Mouse (Mus musculus): ENCODE data around the gene Enho.
A peak's percentile ranks its signal among the peaks of the same experiment; 100 is the strongest.

Gene Enho

GRCm38 (mm10) chr4:41630196-41630595, 9.9 kb downstream of the Enho start:
- peak; percentile 22 for DNase-seq

GRCm38 (mm10) chr4:41628202-41628927, 11.8 kb downstream of the Enho start:
- DNase-seq: peak; percentile 47

GRCm38 (mm10) chr4:41622071-41622470, 18.1 kb downstream of the Enho start:
- no peak for DNase-seq

- DNase-seq: no peak
Measured at GRCm38 (mm10) chr4:41618916-41619746, 21.0 kb downstream of the Enho start.

GRCm38 (mm10) chr4:41615661-41616599, 24.2 kb downstream of the Enho start:
- peak; percentile 60 for DNase-seq

- peak; percentile 88 for DNase-seq
Measured at GRCm38 (mm10) chr4:41614156-41614555, 26.0 kb downstream of the Enho start.

GRCm38 (mm10) chr4:41612166-41612565, 28.0 kb downstream of the Enho start:
- DNase-seq: no peak

- DNase-seq: peak; percentile 60
Measured at GRCm38 (mm10) chr4:41610594-41610980, 29.5 kb downstream of the Enho start.

GRCm38 (mm10) chr4:41609681-41610593, 30.2 kb downstream of the Enho start:
- peak; percentile 24 for DNase-seq

- DNase-seq: peak; percentile 76
Measured at GRCm38 (mm10) chr4:41606784-41607183, 33.3 kb downstream of the Enho start.

- DNase-seq: no peak
Measured at GRCm38 (mm10) chr4:41604476-41605396, 35.4 kb downstream of the Enho start.

- no peak for DNase-seq
Measured at GRCm38 (mm10) chr4:41602818-41603217, 37.3 kb downstream of the Enho start.

Data from lung, postnatal 36 days (tissue).